Mouse (Mus musculus): Measurements from ENCODE around the gene Zc2hc1b. TPM values are rescaled to one million over a fixed set of nuclear protein-coding genes. Genes with fewer than 3 reads are reported as not detected.
A peak's percentile ranks its signal among the peaks of the same experiment; 100 is the strongest.

Gene Zc2hc1b
- polyA plus RNA-seq, 1 experiment from 2014 or later = not detected

GRCm38 (mm10) chr10:13113641-13114040 is 64.2 kb downstream of the Zc2hc1b start:
- Histone ChIP-seq H3K27me3 (ENCODE audit: control insufficient read depth, insufficient read depth, low read length) (no peaks in the 10 kb centered on the region), H3K4me3 (ENCODE audit: low read depth, low read length) (no peak overlapping the region), H3K4me1 (ENCODE audit: control insufficient read depth, insufficient read depth, low read length) (peaks cover 78% of the 10 kb centered on the region), H3K36me3 (ENCODE audit: control insufficient read depth, insufficient read depth, low read length) (no peaks in the 10 kb centered on the region), H3K9me3 (ENCODE audit: control insufficient read depth, low read length) (no peaks in the 10 kb centered on the region), H3K4me2 (peak overlapping the region; percentile 14), H3K27ac (ENCODE audit: low read depth, low read length) (peak overlapping the region; percentile 91), H3K9ac (ENCODE audit: low read length) (peak overlapping the region; percentile 52; the same call in 1 of the 2 replicates)
- 67% methylated on average over 4 of the region's 4 CpGs for WGBS
- no peak for ATAC-seq (ENCODE audit: low FRiP score)
- peak; percentile 81 for DNase-seq (ENCODE audit: low spot score, missing footprints)

GRCm38 (mm10) chr10:13112849-13113248 is 65.0 kb downstream of the Zc2hc1b start:
- Histone ChIP-seq H3K27me3 (ENCODE audit: control insufficient read depth, insufficient read depth, low read length) (no peaks in the 10 kb centered on the region), H3K9ac (ENCODE audit: low read length) (no peak overlapping the region), H3K9me3 (ENCODE audit: control insufficient read depth, low read length) (no peaks in the 10 kb centered on the region), H3K36me3 (ENCODE audit: control insufficient read depth, insufficient read depth, low read length) (no peaks in the 10 kb centered on the region), H3K27ac (ENCODE audit: low read depth, low read length) (peak overlapping the region; percentile 35; the same call in 1 of the 2 replicates), H3K4me3 (ENCODE audit: low read depth, low read length) (no peak overlapping the region), H3K4me2 (no peak overlapping the region), H3K4me1 (ENCODE audit: control insufficient read depth, insufficient read depth, low read length) (peaks cover 77% of the 10 kb centered on the region)
- DNase-seq (ENCODE audit: low spot score, missing footprints) (peak; percentile 72), ATAC-seq (ENCODE audit: low FRiP score) (no peak)
- 74% methylated on average over 3 of the region's 3 CpGs for WGBS

GRCm38 (mm10) chr10:13109781-13110180 is 68.0 kb downstream of the Zc2hc1b start:
- peaks cover 57% of the 10 kb centered on the region for H3K4me1 ChIP-seq (ENCODE audit: control insufficient read depth, insufficient read depth, low read length)
- peak overlapping the region; percentile 74 for H3K27ac ChIP-seq (ENCODE audit: low read depth, low read length)
- ATAC-seq (ENCODE audit: low FRiP score) = no peak

GRCm38 (mm10) chr10:13108847-13109246 is 69.0 kb downstream of the Zc2hc1b start:
- Histone ChIP-seq H3K36me3 (ENCODE audit: control insufficient read depth, insufficient read depth, low read length) (no peaks in the 10 kb centered on the region), H3K4me1 (ENCODE audit: control insufficient read depth, insufficient read depth, low read length) (peaks cover 49% of the 10 kb centered on the region), H3K4me2 (no peak overlapping the region; the same call in 1 of the 2 replicates), H3K27ac (ENCODE audit: low read depth, low read length) (peak overlapping the region; percentile 74), H3K27me3 (ENCODE audit: control insufficient read depth, insufficient read depth, low read length) (no peaks in the 10 kb centered on the region), H3K9ac (ENCODE audit: low read length) (peak overlapping the region; percentile 32), H3K4me3 (ENCODE audit: low read depth, low read length) (no peak overlapping the region), H3K9me3 (ENCODE audit: control insufficient read depth, low read length) (no peaks in the 10 kb centered on the region)
- 29% methylated on average over 4 of the region's 4 CpGs for WGBS
- ATAC-seq (ENCODE audit: low FRiP score) (0 out of 2 replicates have a peak, but pooled peaks have one; percentile 0), DNase-seq (ENCODE audit: low spot score, missing footprints) (peak; percentile 91)

More at GRCm38 (mm10) chr10:13109781-13110180, 68.0 kb downstream of the Zc2hc1b start:
- DNase-seq (ENCODE audit: low spot score, missing footprints) = peak; percentile 82
- H3K9me3 ChIP-seq (ENCODE audit: control insufficient read depth, low read length) = no peaks in the 10 kb centered on the region
- no peak overlapping the region for H3K4me3 ChIP-seq (ENCODE audit: low read depth, low read length)
- H3K36me3 ChIP-seq (ENCODE audit: control insufficient read depth, insufficient read depth, low read length) = no peaks in the 10 kb centered on the region
- no peaks in the 10 kb centered on the region for H3K27me3 ChIP-seq (ENCODE audit: control insufficient read depth, insufficient read depth, low read length)
- H3K9ac ChIP-seq (ENCODE audit: low read length) = peak overlapping the region; percentile 1; the same call in 1 of the 2 replicates
- 85% methylated on average over 1 of the region's 1 CpGs for WGBS
- H3K4me2 ChIP-seq = no peak overlapping the region

- H3K4me3 ChIP-seq (ENCODE audit: low read depth, low read length) = no peak overlapping the region
- H3K36me3 ChIP-seq (ENCODE audit: control insufficient read depth, insufficient read depth, low read length) = no peaks in the 10 kb centered on the region
- no peaks in the 10 kb centered on the region for H3K9me3 ChIP-seq (ENCODE audit: control insufficient read depth, low read length)
- peaks cover 43% of the 10 kb centered on the region for H3K4me1 ChIP-seq (ENCODE audit: control insufficient read depth, insufficient read depth, low read length)
- DNase-seq (ENCODE audit: low spot score, missing footprints) = peak; percentile 95
- ATAC-seq (ENCODE audit: low FRiP score) = peak; percentile 94
- no peak overlapping the region for H3K9ac ChIP-seq (ENCODE audit: low read length)
- no peaks in the 10 kb centered on the region for H3K27me3 ChIP-seq (ENCODE audit: control insufficient read depth, insufficient read depth, low read length)
- WGBS = 4% methylated on average over 7 of the region's 7 CpGs
- H3K4me2 ChIP-seq = no peak overlapping the region; the same call in 1 of the 2 replicates
- H3K27ac ChIP-seq (ENCODE audit: low read depth, low read length) = peak overlapping the region; percentile 74
These were observed 69.7 kb downstream of the Zc2hc1b start for GRCm38 (mm10) chr10:13108021-13108548.

- Histone ChIP-seq H3K27ac (ENCODE audit: low read depth, low read length) (peak overlapping the region; percentile 74), H3K27me3 (ENCODE audit: control insufficient read depth, insufficient read depth, low read length) (no peaks in the 10 kb centered on the region), H3K36me3 (ENCODE audit: control insufficient read depth, insufficient read depth, low read length) (no peaks in the 10 kb centered on the region), H3K4me2 (no peak overlapping the region), H3K9ac (ENCODE audit: low read length) (no peak overlapping the region; the same call in 1 of the 2 replicates), H3K9me3 (ENCODE audit: control insufficient read depth, low read length) (no peaks in the 10 kb centered on the region), H3K4me1 (ENCODE audit: control insufficient read depth, insufficient read depth, low read length) (peaks cover 38% of the 10 kb centered on the region), H3K4me3 (ENCODE audit: low read depth, low read length) (no peak overlapping the region)
- 66% methylated on average over 9 of the region's 9 CpGs for WGBS
- peak; percentile 83 for DNase-seq (ENCODE audit: low spot score, missing footprints)
- ATAC-seq (ENCODE audit: low FRiP score) = no peak
These were observed 70.8 kb downstream of the Zc2hc1b start for GRCm38 (mm10) chr10:13106909-13107624.

- Histone ChIP-seq H3K9me3 (ENCODE audit: control insufficient read depth, low read length) (no peaks in the 10 kb centered on the region), H3K4me2 (no peak overlapping the region), H3K27ac (ENCODE audit: low read depth, low read length) (no peak overlapping the region), H3K27me3 (ENCODE audit: control insufficient read depth, insufficient read depth, low read length) (no peaks in the 10 kb centered on the region), H3K9ac (ENCODE audit: low read length) (no peak overlapping the region), H3K36me3 (ENCODE audit: control insufficient read depth, insufficient read depth, low read length) (no peaks in the 10 kb centered on the region), H3K4me1 (ENCODE audit: control insufficient read depth, insufficient read depth, low read length) (peaks cover 16% of the 10 kb centered on the region), H3K4me3 (ENCODE audit: low read depth, low read length) (no peak overlapping the region)
- WGBS = 92% methylated on average over 4 of the region's 4 CpGs
- ATAC-seq (ENCODE audit: low FRiP score) = no peak
- no peak for DNase-seq (ENCODE audit: low spot score, missing footprints)
These were observed 74.0 kb downstream of the Zc2hc1b start for GRCm38 (mm10) chr10:13103838-13104237.

- no peak for ATAC-seq (ENCODE audit: low FRiP score)
- H3K36me3 ChIP-seq (ENCODE audit: control insufficient read depth, insufficient read depth, low read length) = no peaks in the 10 kb centered on the region
These were observed 75.5 kb downstream of the Zc2hc1b start for GRCm38 (mm10) chr10:13102360-13102759.

GRCm38 (mm10) chr10:13100061-13100648 is 77.7 kb downstream of the Zc2hc1b start:
- ATAC-seq (ENCODE audit: low FRiP score) (no peak), DNase-seq (ENCODE audit: low spot score, missing footprints) (no peak)
- Histone ChIP-seq H3K9ac (ENCODE audit: low read length) (no peak overlapping the region), H3K9me3 (ENCODE audit: control insufficient read depth, low read length) (no peaks in the 10 kb centered on the region), H3K4me2 (no peak overlapping the region), H3K36me3 (ENCODE audit: control insufficient read depth, insufficient read depth, low read length) (no peaks in the 10 kb centered on the region), H3K27me3 (ENCODE audit: control insufficient read depth, insufficient read depth, low read length) (no peaks in the 10 kb centered on the region), H3K4me3 (ENCODE audit: low read depth, low read length) (no peak overlapping the region), H3K4me1 (ENCODE audit: control insufficient read depth, insufficient read depth, low read length) (no peaks in the 10 kb centered on the region), H3K27ac (ENCODE audit: low read depth, low read length) (no peak overlapping the region)
- 89% methylated on average over 6 of the region's 6 CpGs for WGBS

More at GRCm38 (mm10) chr10:13102360-13102759, 75.5 kb downstream of the Zc2hc1b start:
- no peak overlapping the region for H3K27ac ChIP-seq (ENCODE audit: low read depth, low read length)
- no peak overlapping the region for H3K4me2 ChIP-seq
- no peak overlapping the region for H3K9ac ChIP-seq (ENCODE audit: low read length)
- no peak overlapping the region for H3K4me3 ChIP-seq (ENCODE audit: low read depth, low read length)
- WGBS = 65% methylated on average over 4 of the region's 4 CpGs
- H3K9me3 ChIP-seq (ENCODE audit: control insufficient read depth, low read length) = no peaks in the 10 kb centered on the region
- H3K4me1 ChIP-seq (ENCODE audit: control insufficient read depth, insufficient read depth, low read length) = peaks cover 3% of the 10 kb centered on the region; the same call in 1 of the 2 replicates
- no peaks in the 10 kb centered on the region for H3K27me3 ChIP-seq (ENCODE audit: control insufficient read depth, insufficient read depth, low read length)
- no peak for DNase-seq (ENCODE audit: low spot score, missing footprints)

All from midbrain, embryonic 11.5 days (tissue).